9 mouse cellular contexts compared by ENCODE assay signal in the genomic region with DNA sequence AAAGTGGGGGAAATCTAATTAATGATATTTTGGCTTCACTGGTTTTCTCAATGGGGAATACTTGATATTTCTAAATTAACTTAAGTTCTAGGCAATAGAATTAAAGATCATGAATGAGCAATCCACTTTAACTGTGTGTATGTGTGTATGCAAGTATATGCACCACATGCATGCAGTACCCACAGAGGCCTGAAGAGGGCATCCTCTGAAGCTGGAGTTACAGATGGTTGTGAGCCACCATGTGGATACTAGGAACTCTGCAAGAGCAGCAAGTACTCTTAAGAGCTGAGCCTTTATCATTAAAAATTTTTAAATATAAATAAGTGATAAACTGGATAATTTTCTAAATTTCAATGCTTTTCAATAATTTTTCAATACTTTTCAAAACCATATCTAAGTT.
DNase-seq lines count a peak whose midpoint lies in the region; ATAC-seq and TF ChIP-seq lines count a peak whose summit lies in the region.
"Had no signal": no experiment of that assay in that cellular context is flagged by ENCODE, and none has a peak within 500 bp of the region (broad histone marks: within the 10 kb centered on the region; RNA-seq: fewer than 3 reads in every experiment).

No protein-coding gene starts in this region.

- TF ChIP-seq POLR2A in kidney, adult 2 months (IDR thresholded peaks at IDR 0.05; ENCODE audit: low read depth, low read length), result no peak
- no peak for TF ChIP-seq POLR2A in cerebellum, adult 2 months (IDR thresholded peaks at IDR 0.05; ENCODE audit: borderline replicate concordance, insufficient read depth, low read length)

- H3K9me3 ChIP-seq in forebrain, embryonic 13.5 days (replicated peaks), result no peaks in the 10 kb centered on the region

- no peaks in the 10 kb centered on the region for H3K27me3 ChIP-seq in kidney, adult 2 months (replicated peaks; ENCODE audit: control insufficient read depth, insufficient read depth, low read length)
- no peaks in the 10 kb centered on the region for H3K27me3 ChIP-seq in forebrain, embryonic 13.5 days
- H3K27me3 ChIP-seq in cerebellum, adult 2 months (ENCODE audit: control insufficient read depth, insufficient read depth, low read length), result no peaks in the 10 kb centered on the region

- no peak overlapping the region for H3K4me2 ChIP-seq in forebrain, embryonic 13.5 days

- 0 out of 2 replicates have a peak, but pooled peaks have one; percentile 7 for TF ChIP-seq CTCF in kidney, adult 2 months (conservative IDR thresholded peaks at IDR 0.05; ENCODE audit: insufficient read depth, insufficient read length, low read depth, low read length)
- TF ChIP-seq CTCF in cerebellum, adult 2 months (IDR thresholded peaks at IDR 0.05; ENCODE audit: borderline replicate concordance, insufficient read depth, low read depth, low read length), result no peak

- DNase-seq in kidney, adult 2 months, result no peak
- DNase-seq in kidney, adult 18-20 months, result no peak
- DNase-seq in thymus, postnatal 14 days, result peak; percentile 13
- no peak for DNase-seq in thymus, postnatal 0 days (ENCODE audit: low spot score)
- DNase-seq in ZHBTc4 (ENCODE audit: low read depth, low spot score), result peak; percentile 80
- no peak for DNase-seq in cerebellum, adult 2 months
- DNase-seq: heart, postnatal 4 days; kidney, postnatal 25 days had no signal

- H3K36me3 ChIP-seq in kidney, adult 2 months (ENCODE audit: control insufficient read depth, insufficient read depth, low read length), result no peaks in the 10 kb centered on the region
- H3K36me3 ChIP-seq in forebrain, embryonic 13.5 days (ENCODE audit: poor library complexity, severe bottlenecking), result no peaks in the 10 kb centered on the region

- H3K9ac ChIP-seq in forebrain, embryonic 13.5 days, result no peak overlapping the region

- no peak overlapping the region for H3K27ac ChIP-seq in kidney, adult 2 months (ENCODE audit: insufficient read depth, low read depth, low read length)
- no peak overlapping the region for H3K27ac ChIP-seq in forebrain, embryonic 13.5 days
- no peak overlapping the region for H3K27ac ChIP-seq in cerebellum, adult 2 months (ENCODE audit: insufficient read depth, low read length)

- H3K4me1 ChIP-seq in kidney, adult 2 months (ENCODE audit: control insufficient read depth, insufficient read depth, low read length), result no peaks in the 10 kb centered on the region
- H3K4me1 ChIP-seq in forebrain, embryonic 13.5 days, result no peaks in the 10 kb centered on the region
- no peaks in the 10 kb centered on the region for H3K4me1 ChIP-seq in cerebellum, adult 2 months (ENCODE audit: control insufficient read depth, insufficient read depth, low read length)

- no peak for ATAC-seq in forebrain, embryonic 13.5 days

- no peak overlapping the region for H3K4me3 ChIP-seq in kidney, adult 2 months (ENCODE audit: insufficient read depth, low read depth, low read length)
- H3K4me3 ChIP-seq in forebrain, embryonic 13.5 days, result no peak overlapping the region
- no peak overlapping the region for H3K4me3 ChIP-seq in cerebellum, adult 2 months (replicated peaks; ENCODE audit: insufficient read depth, low read depth, low read length)

Comparison
In these comparisons a context has a peak if more than half of its experiments do, and no peak if none do; other contexts are left out.
1. DNase-seq: peak in thymus, postnatal 14 days (single experiment) and ZHBTc4 (single experiment); none in kidney, adult 2 months (single experiment), kidney, adult 18-20 months (single experiment), thymus, postnatal 0 days (single experiment) and cerebellum, adult 2 months (0 of 2).